Mouse (Mus musculus): ENCODE results near the gene Mef2d.
A peak's percentile ranks its signal among the peaks of the same experiment; 100 is the strongest.

The Mef2d gene

GRCm38 (mm10) chr3:88138336-88139242, 3.6 kb upstream of the Mef2d start:
- peak; percentile 96 for DNase-seq

- no peak for DNase-seq
Measured at GRCm38 (mm10) chr3:88139243-88140177, 2.7 kb upstream of the Mef2d start.

- DNase-seq: peak; percentile 53
Measured at GRCm38 (mm10) chr3:88140178-88140902, 1.8 kb upstream of the Mef2d start.

GRCm38 (mm10) chr3:88140903-88141430, 1.2 kb upstream of the Mef2d start:
- DNase-seq: no peak

- DNase-seq: peak; percentile 11
Measured at GRCm38 (mm10) chr3:88141439-88141786, 759 bp upstream of the Mef2d start.

- no peak for DNase-seq
Measured at GRCm38 (mm10) chr3:88142546-88142915, 359 bp downstream of the Mef2d start.

GRCm38 (mm10) chr3:88142916-88143771, 972 bp downstream of the Mef2d start:
- DNase-seq: peak; percentile 47

- peak; percentile 68 for DNase-seq
Measured at GRCm38 (mm10) chr3:88143961-88144486, 1.9 kb downstream of the Mef2d start.

GRCm38 (mm10) chr3:88144648-88145410, 2.7 kb downstream of the Mef2d start:
- no peak for DNase-seq

GRCm38 (mm10) chr3:88145411-88145782, 3.2 kb downstream of the Mef2d start:
- no peak for DNase-seq

GRCm38 (mm10) chr3:88145952-88146351, 3.8 kb downstream of the Mef2d start:
- DNase-seq: no peak

GRCm38 (mm10) chr3:88146376-88147112, 4.4 kb downstream of the Mef2d start:
- no peak for DNase-seq

- no peak for DNase-seq
Measured at GRCm38 (mm10) chr3:88147444-88147843, 5.3 kb downstream of the Mef2d start.

GRCm38 (mm10) chr3:88147866-88148265, 5.7 kb downstream of the Mef2d start:
- DNase-seq: no peak

GRCm38 (mm10) chr3:88148354-88148753, 6.2 kb downstream of the Mef2d start:
- DNase-seq: no peak

- no peak for DNase-seq
Measured at GRCm38 (mm10) chr3:88148776-88149509, 6.8 kb downstream of the Mef2d start.

GRCm38 (mm10) chr3:88149510-88149974, 7.4 kb downstream of the Mef2d start:
- DNase-seq: no peak

GRCm38 (mm10) chr3:88150061-88150998, 8.2 kb downstream of the Mef2d start:
- peak; percentile 79 for DNase-seq
